Mouse (Mus musculus) embryo, embryonic 10.5 days (tissue): ENCODE data around the gene Atrx.

Experiments used
- DNase-seq: peaks from one replicate; pipeline ENCODE4 v3.0.0-alpha.2; 2015; ENCODE audit warnings: low spot score

Gene Atrx

DNA sequence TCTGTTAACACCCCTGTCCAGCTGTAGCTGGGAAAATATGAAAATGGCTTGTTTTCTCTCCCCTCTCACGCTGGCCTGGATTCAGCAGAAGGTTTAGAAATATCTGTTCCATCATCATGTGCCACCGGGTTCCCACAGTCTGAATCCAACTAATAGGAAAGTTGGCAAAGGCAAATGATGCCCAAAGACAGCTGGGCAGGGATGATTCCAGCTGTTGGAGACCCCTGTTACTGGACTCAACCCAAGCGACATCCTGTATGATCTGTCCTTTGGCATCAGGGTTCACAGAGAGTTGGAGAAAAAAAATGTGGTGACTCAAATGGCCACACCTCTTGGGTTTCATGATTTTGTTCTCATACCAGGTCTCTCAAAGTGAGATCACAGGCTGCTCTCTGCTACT lies 161.3 kb downstream of the Atrx start:
- no peak for DNase-seq

DNA sequence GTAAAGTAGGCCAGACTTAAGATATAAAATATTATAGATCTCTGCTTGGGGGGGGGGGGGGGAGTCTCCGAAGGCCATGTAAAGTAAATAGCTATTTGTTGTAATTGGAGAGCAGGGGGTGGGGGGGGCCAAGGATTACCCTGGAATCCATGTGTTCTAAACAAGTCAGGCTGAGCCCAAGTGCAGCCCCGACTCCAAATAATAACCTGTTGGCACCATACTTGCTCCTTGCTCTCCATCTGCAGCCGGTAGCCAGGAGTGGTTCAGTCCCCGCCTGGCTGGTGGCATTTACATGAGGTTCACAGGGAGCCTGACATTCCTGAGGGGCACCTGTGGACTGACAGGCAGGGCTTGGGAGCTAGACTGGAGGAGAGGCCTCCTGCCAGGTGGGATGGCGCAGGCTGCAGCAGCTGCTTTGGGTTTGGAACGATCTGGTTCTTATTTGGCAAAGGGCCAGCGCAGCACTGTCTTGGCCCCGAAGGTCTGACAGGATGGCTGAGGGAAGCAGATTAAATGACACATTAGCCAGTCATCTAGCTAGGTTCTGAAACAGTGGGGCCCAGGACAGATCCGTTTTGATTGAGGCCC lies 161.9 kb downstream of the Atrx start:
- no peak for DNase-seq

DNA sequence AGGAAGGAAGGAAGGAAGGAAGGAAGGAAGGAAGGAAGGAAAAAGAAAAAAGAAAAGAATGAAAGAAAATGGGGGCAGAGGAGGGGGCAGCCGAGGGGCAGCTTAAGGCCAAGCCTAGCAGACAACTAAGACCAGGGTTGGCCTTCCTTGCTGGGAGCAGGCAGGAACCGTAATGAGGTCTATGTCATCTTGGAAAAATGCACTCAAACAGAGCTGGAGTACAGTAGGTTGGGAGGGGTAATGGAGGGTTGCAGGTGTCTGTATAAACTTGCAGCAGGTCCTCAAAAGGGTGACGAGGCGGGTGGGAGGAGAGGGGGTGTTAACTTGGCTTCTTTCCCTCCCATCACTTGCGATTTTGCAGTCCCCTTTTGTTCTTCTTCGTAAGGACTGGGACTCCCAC lies 163.2 kb downstream of the Atrx start:
- peak; percentile 5 for DNase-seq

- DNase-seq: peak; percentile 6
Observed at GRCm38 (mm10) chrX:105765005-105765706, 164.0 kb downstream of the Atrx start.

- peak; percentile 6 for DNase-seq
Observed at GRCm38 (mm10) chrX:105764162-105765004, 164.8 kb downstream of the Atrx start, which contains the start of gene Fgf16. Gene Fgf16, plus strand, starts transcription at chrX:105764279.

DNA sequence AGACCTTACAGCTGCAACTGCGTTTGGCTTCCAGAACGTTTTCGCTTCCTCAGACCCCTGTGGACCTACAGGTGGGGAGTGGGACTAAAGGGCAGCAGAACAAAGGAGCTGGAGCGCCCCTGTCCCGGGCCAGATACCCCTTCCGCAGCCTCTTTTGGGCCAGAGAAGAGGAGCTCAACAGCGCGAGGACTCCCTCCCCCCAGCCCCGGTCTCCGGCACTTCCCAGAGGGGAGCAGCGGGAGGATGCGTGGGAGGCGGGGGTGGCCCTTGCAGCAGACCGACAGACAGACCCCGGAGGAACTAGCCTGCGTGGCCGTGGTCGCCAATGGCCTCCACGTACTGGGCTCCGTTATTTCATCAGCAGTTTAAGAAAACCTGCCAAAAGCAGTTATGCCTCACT lies 165.6 kb downstream of the Atrx start:
- DNase-seq: no peak

- peak; percentile 2 for DNase-seq
Observed at GRCm38 (mm10) chrX:105762847-105763527, 166.2 kb downstream of the Atrx start.
